Mouse (Mus musculus): ENCODE results near the gene Ccdc107.

DNA sequence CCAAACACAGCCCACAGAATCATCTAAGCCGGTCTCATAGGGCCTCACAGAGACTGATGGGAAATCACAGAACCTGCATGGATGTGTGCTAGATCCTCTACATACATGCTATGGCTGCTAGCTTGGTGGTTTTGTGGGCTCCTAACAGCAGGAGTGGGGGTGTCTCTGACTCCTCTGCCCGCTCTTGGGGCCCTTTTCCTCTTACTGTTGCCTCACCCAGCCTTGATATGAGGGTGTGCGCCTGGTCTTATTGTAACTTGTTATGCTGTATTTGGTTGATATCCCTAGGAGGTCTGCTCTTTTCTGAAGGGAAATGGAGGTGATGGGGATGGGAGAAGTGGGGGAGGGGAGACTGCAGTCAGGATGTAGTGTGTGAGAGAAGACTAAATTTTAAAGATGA lies 3.1 kb upstream of the Ccdc107 start:
- no peak for TF ChIP-seq POLR2A (IDR thresholded peaks at IDR 0.05; ENCODE audit: extremely low read depth, insufficient read depth, low read length)
- TF ChIP-seq CTCF (IDR thresholded peaks at IDR 0.05; ENCODE audit: low read depth, low read length), result no peak
